Mouse (Mus musculus): ENCODE measurements around the gene Tlr8.
"Not testable (repeated sequence)": the region's sequence is repeated elsewhere in the genome, so short reads cannot be mapped to it uniquely, and the experiment has no call there.

Tlr8 gene

GRCm38 (mm10) chrX:167264086-167264485, at the start of gene Tlr8:
Tlr8 (minus strand) TSS chrX:167264329.
- DNase-seq = no peak

- DNase-seq = not testable (repeated sequence)
These were observed 37.9 kb upstream of the Tlr8 start for GRCm38 (mm10) chrX:167302061-167302460.

- peak; percentile 74 to 75 for DNase-seq
These were observed 12.8 kb upstream of the Tlr8 start for GRCm38 (mm10) chrX:167276953-167277352.

- peak in 1 of 2 experiments; percentile 17 for DNase-seq
These were observed 12.4 kb upstream of the Tlr8 start for GRCm38 (mm10) chrX:167276551-167276950.

- DNase-seq = no peak
These were observed 599 bp downstream of the Tlr8 start for GRCm38 (mm10) chrX:167263530-167263929.

GRCm38 (mm10) chrX:167241736-167242135, 22.4 kb downstream of the Tlr8 start:
- DNase-seq = no peak

- no peak for DNase-seq
These were observed 24.7 kb downstream of the Tlr8 start for GRCm38 (mm10) chrX:167239293-167239921.

GRCm38 (mm10) chrX:167233104-167233687, 30.9 kb downstream of the Tlr8 start:
- DNase-seq = peak; percentile 80 to 84

- peak; percentile 67 to 71 for DNase-seq
These were observed 33.0 kb downstream of the Tlr8 start for GRCm38 (mm10) chrX:167231150-167231549.

GRCm38 (mm10) chrX:167229819-167230218, 34.3 kb downstream of the Tlr8 start:
- DNase-seq = no peak

GRCm38 (mm10) chrX:167229206-167229605, 34.9 kb downstream of the Tlr8 start:
- peak; percentile 84 to 88 for DNase-seq

GRCm38 (mm10) chrX:167227756-167228155, 36.4 kb downstream of the Tlr8 start:
- no peak for DNase-seq

- DNase-seq = peak; percentile 59 to 63
These were observed 37.0 kb downstream of the Tlr8 start for GRCm38 (mm10) chrX:167227138-167227537.

- DNase-seq = peak; percentile 51 to 62
These were observed 37.6 kb downstream of the Tlr8 start for GRCm38 (mm10) chrX:167226570-167226969.

- DNase-seq = peak in 1 of 2 experiments; percentile 31
These were observed 51.4 kb downstream of the Tlr8 start for GRCm38 (mm10) chrX:167212707-167213106.

- no peak for DNase-seq
These were observed 52.1 kb downstream of the Tlr8 start for GRCm38 (mm10) chrX:167211871-167212555.

- DNase-seq = peak; percentile 52
These were observed 53.8 kb downstream of the Tlr8 start for GRCm38 (mm10) chrX:167210319-167210728.

GRCm38 (mm10) chrX:167209828-167210227, 54.3 kb downstream of the Tlr8 start:
- DNase-seq = peak in 1 of 2 experiments; percentile 43

- DNase-seq = peak; percentile 89
These were observed 55.0 kb downstream of the Tlr8 start, which contains the start of gene Tmsb4x for GRCm38 (mm10) chrX:167208978-167209754. Tmsb4x (minus strand) TSS chrX:167209315.

GRCm38 (mm10) chrX:167208506-167208820, 55.7 kb downstream of the Tlr8 start:
- DNase-seq = peak; percentile 52

GRCm38 (mm10) chrX:167207741-167208505, 56.2 kb downstream of the Tlr8 start:
- peak; percentile 39 to 48 for DNase-seq

GRCm38 (mm10) chrX:167205813-167206520, 58.2 kb downstream of the Tlr8 start:
- no peak for DNase-seq
